Mouse (Mus musculus) embryonic stem cell, embryonic (primary cell): ENCODE measurements around the gene Slc39a8.

ENCODE experiments used
- CTCF ChIA-PET, 4 experiments: fragments of 300-600 bp in 2 of 4; fragments of 350-600 bp in 2 of 4; sonication (Branson Sonifier 250); formaldehyde crosslinking; loops; one replicate each; lab custom pipeline; 2022; ENCODE audit warnings: inconsistent platforms in 2 of 4; lab: Charles Lee
- POLR2A ChIA-PET, 4 experiments: fragments of 300-600 bp in 2 of 4; fragments of 350-600 bp in 2 of 4; sonication (Branson Sonifier 250); formaldehyde crosslinking; loops; one replicate each; lab custom pipeline; 2022; ENCODE audit warnings: antibody characterized with exemption in 4 of 4, inconsistent platforms in 1 of 4; lab: Charles Lee

The Slc39a8 gene

DNA sequence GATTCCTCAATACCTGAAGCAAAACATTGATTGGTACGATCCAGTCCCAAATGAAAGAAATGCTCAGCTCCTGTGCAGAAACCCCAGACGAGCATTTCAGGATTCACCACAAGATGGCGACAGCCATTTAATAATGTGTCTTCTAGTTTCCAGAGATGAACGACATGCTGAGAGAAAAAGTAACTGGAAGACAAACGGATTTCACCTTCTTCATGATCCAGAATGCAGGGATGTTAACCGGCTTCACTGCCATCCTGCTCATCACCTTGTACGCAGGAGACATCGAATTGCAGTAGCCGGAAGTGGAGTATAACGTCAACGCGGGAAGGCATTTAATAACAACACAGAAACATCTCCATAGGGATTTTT, 61.6 kb downstream of the Slc39a8 start:
- ChIA-PET CTCF (interaction anchor here (0.5 to 1.9 kb wide), 10 partner anchors 9 to 608 kb away, joined by 3 to 7 read pairs (median 3); no protein-coding TSS in a partner anchor), POLR2A (no interaction called here)

- POLR2A ChIA-PET, result interaction anchor here in 1 of 4 experiments (0.5 kb wide), 1 partner anchor 951 kb away, joined by 3 read pairs; no protein-coding TSS in a partner anchor
- CTCF ChIA-PET, result interaction anchor here in 2 of 4 experiments (1.0 to 1.9 kb wide), 3 partner anchors 15 to 156 kb away, joined by 3 to 7 read pairs (median 5); no protein-coding TSS in a partner anchor
Observed at GRCm38 (mm10) chr3:135887033-135887855, 62.2 kb downstream of the Slc39a8 start.

DNA sequence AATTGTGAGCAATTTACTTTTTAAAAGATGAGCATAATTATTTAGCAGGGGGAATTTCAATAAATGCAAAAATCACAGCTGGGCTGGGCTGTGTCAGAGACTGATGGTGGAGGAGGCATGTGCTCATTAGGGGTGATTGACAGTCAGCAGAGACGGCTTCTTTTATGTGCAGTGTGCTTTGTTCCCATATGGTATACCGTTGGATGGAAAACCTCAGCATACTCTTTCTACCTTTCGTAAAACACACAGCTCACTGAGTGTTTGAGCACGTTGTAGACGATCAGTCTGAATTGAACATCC, 62.7 kb downstream of the Slc39a8 start:
- ChIA-PET CTCF (interaction anchor here in 1 of 4 experiments (1.9 kb wide), 1 partner anchor 156 kb away, joined by 7 read pairs; no protein-coding TSS in a partner anchor), POLR2A (interaction anchor here in 1 of 4 experiments (0.5 kb wide), 1 partner anchor 950 kb away, joined by 3 read pairs; no protein-coding TSS in a partner anchor)

- ChIA-PET CTCF (no interaction called here), POLR2A (no interaction called here)
Observed at GRCm38 (mm10) chr3:135889401-135889800, 64.3 kb downstream of the Slc39a8 start.

DNA sequence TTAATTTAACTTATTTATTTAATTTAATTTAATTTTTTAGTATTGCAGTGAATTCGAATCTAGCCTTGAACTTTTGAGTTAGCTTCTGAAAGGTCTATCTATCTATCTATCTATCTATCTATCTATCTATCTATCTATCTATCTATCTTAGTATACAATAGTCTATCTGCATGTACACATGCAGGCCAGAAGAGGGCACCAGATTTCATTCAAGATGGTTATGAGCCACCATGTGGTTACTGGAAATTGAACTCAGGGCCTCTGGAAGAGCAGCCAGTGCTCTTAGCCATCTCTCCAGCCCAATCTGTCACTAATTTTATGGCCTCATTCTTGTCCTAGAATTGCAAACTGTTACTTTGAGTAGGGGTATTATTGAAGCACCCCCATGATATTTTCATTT, 78.3 kb downstream of the Slc39a8 start:
- POLR2A ChIA-PET, result no interaction called here
- CTCF ChIA-PET, result interaction anchor here in 1 of 4 experiments (1.0 kb wide), 1 partner anchor 41 kb away, joined by 3 read pairs; no protein-coding TSS in a partner anchor

DNA sequence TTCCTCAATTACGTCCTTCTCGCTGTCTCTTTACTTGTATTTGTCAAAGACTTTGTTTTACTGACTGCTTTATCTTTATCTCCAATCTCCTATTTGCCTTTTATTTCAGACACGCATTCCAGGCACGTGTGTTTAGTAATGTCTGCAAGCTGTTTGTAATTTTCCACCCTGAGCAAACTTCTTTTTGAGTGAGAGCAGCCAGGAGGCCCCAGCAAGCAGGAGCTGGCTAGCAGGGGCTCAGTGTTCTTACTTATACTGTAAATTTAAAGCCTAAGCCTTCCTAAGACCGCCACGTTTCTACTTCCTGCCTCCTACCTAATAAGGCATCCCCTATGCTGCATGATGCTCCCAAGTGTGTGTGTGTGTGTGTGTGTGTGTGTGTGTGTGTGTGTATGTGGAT, 79.8 kb downstream of the Slc39a8 start:
- POLR2A ChIA-PET, result no interaction called here
- CTCF ChIA-PET, result interaction anchor here in 1 of 4 experiments (0.7 kb wide), 1 partner anchor 19 kb away, joined by 3 read pairs; no protein-coding TSS in a partner anchor

GRCm38 (mm10) chr3:135905729-135906128, 80.7 kb downstream of the Slc39a8 start:
- ChIA-PET CTCF (interaction anchor here in 1 of 4 experiments (0.7 kb wide), 1 partner anchor 19 kb away, joined by 3 read pairs; no protein-coding TSS in a partner anchor), POLR2A (no interaction called here)

DNA sequence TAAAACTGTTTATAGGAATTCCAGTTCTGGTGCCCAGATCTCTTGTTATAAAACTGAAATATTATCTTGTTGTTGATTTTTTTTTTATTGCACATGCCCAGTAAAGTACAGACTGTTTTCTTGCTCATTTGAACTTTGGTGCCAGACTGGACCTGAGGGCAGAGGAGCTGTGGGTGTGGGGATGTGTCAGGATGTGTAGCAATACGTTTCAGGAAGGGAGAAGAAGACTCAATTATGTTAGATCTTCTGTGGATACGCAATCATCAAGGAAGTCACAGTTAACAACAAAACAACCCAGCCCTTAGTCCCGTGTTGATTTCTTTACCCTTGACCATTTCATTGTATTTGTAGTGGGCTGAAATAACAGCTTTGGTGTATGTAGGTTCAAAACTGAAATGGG, 81.9 kb downstream of the Slc39a8 start:
- CTCF ChIA-PET, result interaction anchor here in 1 of 4 experiments (0.6 kb wide), 1 partner anchor 14 kb away, joined by 4 read pairs; no protein-coding TSS in a partner anchor
- POLR2A ChIA-PET, result interaction anchor here in 1 of 4 experiments (0.7 kb wide), 1 partner anchor 627 kb away, joined by 3 read pairs; no protein-coding TSS in a partner anchor

DNA sequence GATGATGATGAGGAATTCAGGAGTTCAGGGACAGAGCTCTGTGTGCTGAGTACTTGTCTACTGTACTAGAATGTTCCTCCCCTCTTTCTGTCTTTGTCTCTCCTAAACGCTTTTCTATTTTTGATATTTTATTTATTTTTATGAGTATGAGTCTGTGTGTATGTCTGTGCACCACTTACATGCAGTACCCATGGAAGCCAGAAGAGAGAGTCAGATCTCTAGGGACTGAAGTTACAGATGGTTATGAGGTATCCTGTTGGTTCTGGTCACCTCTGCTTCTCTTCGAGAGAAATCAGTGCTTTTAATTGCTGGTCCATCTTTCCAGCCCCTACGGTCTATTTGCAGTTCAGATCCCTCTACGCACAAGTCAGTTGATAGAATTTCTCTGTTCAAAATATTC, 90.9 kb downstream of the Slc39a8 start:
- ChIA-PET CTCF (interaction anchor here in 2 of 4 experiments (0.6 to 0.7 kb wide), 2 partner anchors 8 to 45 kb away, joined by 3 read pairs; no protein-coding TSS in a partner anchor), POLR2A (no interaction called here)

DNA sequence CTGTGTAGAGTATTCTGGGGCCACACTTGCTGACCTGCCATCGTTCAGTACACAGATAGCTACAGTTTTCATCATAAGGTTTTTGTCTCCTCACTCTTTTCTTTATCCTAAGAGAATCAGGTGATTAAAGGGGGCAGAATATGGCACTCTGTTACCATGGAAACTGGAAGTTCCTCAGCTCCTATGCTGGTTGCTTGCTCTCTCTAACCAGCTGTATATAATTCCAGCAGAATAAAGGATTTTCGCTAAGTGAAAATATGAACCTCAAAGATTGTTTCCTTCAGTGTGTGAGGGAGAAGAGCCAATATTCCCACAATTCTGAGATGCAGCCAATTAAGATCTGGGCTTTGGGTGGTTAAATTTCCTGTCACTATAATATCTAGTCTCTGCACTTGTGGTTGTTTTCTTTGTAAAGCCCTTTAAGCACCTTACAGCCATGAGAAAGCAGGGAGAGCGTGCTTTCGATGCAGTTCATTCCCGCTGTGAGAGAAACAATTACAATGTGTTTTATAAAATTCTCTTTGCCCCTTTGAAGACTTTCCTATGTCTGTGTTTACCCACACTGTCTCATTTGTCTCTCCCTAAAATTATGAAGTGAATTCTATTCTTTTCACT, 93.6 kb downstream of the Slc39a8 start:
- ChIA-PET CTCF (interaction anchor here in 1 of 4 experiments (0.7 kb wide), 1 partner anchor 1079 kb away, joined by 3 read pairs; no protein-coding TSS in a partner anchor), POLR2A (no interaction called here)

GRCm38 (mm10) chr3:135919305-135919704, 94.2 kb downstream of the Slc39a8 start:
- CTCF ChIA-PET, result interaction anchor here in 1 of 4 experiments (0.5 to 0.7 kb wide), 2 partner anchors 167 to 1080 kb away, joined by 3 read pairs; no protein-coding TSS in a partner anchor
- POLR2A ChIA-PET, result no interaction called here

DNA sequence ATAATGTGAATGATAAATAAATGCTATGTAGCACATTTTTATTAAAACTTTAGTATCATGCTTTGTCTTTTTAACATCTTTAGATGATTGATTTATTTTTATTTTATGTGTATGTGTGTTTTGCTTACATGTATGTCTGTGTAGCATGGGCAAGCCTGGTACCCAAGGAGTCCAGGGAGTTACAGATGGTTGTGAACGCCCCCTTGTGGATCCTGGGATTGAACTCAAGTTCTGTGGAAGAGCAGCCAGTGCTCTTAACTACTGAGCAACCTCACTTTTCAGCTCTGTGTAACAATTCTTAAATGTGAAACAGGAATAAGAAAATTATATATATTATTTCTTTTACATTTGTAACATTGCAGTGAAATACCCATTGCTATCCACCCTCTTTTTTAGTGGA, 101.7 kb downstream of the Slc39a8 start:
- POLR2A ChIA-PET, result interaction anchor here in 1 of 4 experiments (0.7 kb wide), 1 partner anchor 80 kb away, joined by 3 read pairs; no protein-coding TSS in a partner anchor
- CTCF ChIA-PET, result no interaction called here

DNA sequence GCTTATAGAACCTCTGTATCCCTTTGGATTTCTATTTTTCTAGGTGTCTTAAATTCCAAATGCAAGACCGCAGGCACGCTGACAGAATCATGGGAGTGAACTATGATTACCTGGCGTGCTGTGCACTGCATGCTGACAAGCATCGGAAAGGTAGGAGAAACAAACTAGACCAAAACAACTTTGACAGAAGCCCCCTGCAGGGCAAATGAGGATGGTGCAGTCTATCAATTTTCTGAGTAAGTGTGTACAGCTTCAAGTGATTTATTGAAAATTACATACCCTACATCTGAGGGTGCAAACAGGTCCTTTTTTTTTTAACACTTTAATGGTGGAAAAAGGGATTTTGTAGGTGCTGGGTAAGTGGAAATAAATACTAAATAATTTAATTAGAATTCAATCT, 103.1 kb downstream of the Slc39a8 start:
- ChIA-PET POLR2A (no interaction called here), CTCF (interaction anchor here in 2 of 4 experiments (0.7 to 1.6 kb wide), 2 partner anchors 120 to 197 kb away, joined by 6 read pairs; no protein-coding TSS in a partner anchor)

DNA sequence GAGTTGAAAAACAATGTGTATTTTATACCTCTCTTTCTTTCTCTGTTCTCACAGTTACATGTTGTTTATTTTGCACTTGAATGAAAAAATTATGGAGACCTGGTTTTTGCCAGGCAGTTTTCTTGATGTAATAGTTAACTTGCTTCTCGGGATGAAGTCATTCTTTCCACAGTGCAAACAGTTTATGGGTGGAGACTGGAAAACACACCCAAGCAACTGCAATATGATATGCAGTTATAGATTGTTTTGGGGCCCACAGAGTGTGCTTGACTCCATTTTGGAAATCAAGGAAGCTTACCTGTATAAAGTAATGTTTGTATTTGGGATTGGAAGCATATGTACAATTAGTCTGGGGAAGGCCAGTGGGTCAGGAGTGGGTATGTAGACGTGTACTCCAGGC, 112.4 kb downstream of the Slc39a8 start:
- POLR2A ChIA-PET, result no interaction called here

More for the DNA sequence above, 112.4 kb downstream of the Slc39a8 start:
- CTCF ChIA-PET, result no interaction called here
